Mouse (Mus musculus): ENCODE results near the gene Cacng2. TPM values are rescaled to one million over a fixed set of nuclear protein-coding genes. Genes with fewer than 3 reads are reported as not detected.
A peak's percentile ranks its signal among the peaks of the same experiment; 100 is the strongest.

Gene Cacng2
- total RNA-seq, 1 experiment from 2014 or later: not detected

- ATAC-seq (ENCODE audit: extremely low read depth, insufficient number of reproducible peaks, low FRiP score, poor library complexity, severe bottlenecking): no peak
Measured at GRCm38 (mm10) chr15:77965117-77965528, 154.7 kb downstream of the Cacng2 start.

GRCm38 (mm10) chr15:77962447-77962846, 157.4 kb downstream of the Cacng2 start:
- no peak for ATAC-seq (ENCODE audit: extremely low read depth, insufficient number of reproducible peaks, low FRiP score, poor library complexity, severe bottlenecking)

- no peak for ATAC-seq (ENCODE audit: extremely low read depth, insufficient number of reproducible peaks, low FRiP score, poor library complexity, severe bottlenecking)
Measured at GRCm38 (mm10) chr15:77960693-77961092, 159.1 kb downstream of the Cacng2 start.

- ATAC-seq (ENCODE audit: extremely low read depth, insufficient number of reproducible peaks, low FRiP score, poor library complexity, severe bottlenecking): no peak
Measured at GRCm38 (mm10) chr15:77958071-77958470, 161.8 kb downstream of the Cacng2 start.

GRCm38 (mm10) chr15:77957625-77958024, 162.2 kb downstream of the Cacng2 start:
- ATAC-seq (ENCODE audit: extremely low read depth, insufficient number of reproducible peaks, low FRiP score, poor library complexity, severe bottlenecking): no peak

- peak; percentile 81 for ATAC-seq (ENCODE audit: extremely low read depth, insufficient number of reproducible peaks, low FRiP score, poor library complexity, severe bottlenecking)
Measured at GRCm38 (mm10) chr15:77956404-77956901, 163.4 kb downstream of the Cacng2 start, which contains the start of gene Foxred2. TSS of gene Foxred2 (minus strand) at chr15:77956722.

- ATAC-seq (ENCODE audit: extremely low read depth, insufficient number of reproducible peaks, low FRiP score, poor library complexity, severe bottlenecking): no peak
Measured at GRCm38 (mm10) chr15:77955440-77956403, 164.1 kb downstream of the Cacng2 start.

GRCm38 (mm10) chr15:77954362-77954761, 165.5 kb downstream of the Cacng2 start:
- no peak for ATAC-seq (ENCODE audit: extremely low read depth, insufficient number of reproducible peaks, low FRiP score, poor library complexity, severe bottlenecking)

GRCm38 (mm10) chr15:77952921-77953320, 166.9 kb downstream of the Cacng2 start:
- ATAC-seq (ENCODE audit: extremely low read depth, insufficient number of reproducible peaks, low FRiP score, poor library complexity, severe bottlenecking): no peak

GRCm38 (mm10) chr15:77949061-77949460, 170.8 kb downstream of the Cacng2 start:
- no peak for ATAC-seq (ENCODE audit: extremely low read depth, insufficient number of reproducible peaks, low FRiP score, poor library complexity, severe bottlenecking)

- peak; percentile 89 for ATAC-seq (ENCODE audit: extremely low read depth, insufficient number of reproducible peaks, low FRiP score, poor library complexity, severe bottlenecking)
Measured at GRCm38 (mm10) chr15:77945711-77946110, 174.1 kb downstream of the Cacng2 start.

Other genes starting within 250 kb of the Cacng2 start
- 22.2 and 25.7 TPM in 2 replicates for gene Txn2, start 191.0 kb downstream of the Cacng2 start, total RNA-seq (2017)
- 6.9 and 8.1 TPM in 2 replicates for gene Foxred2, start 163.3 kb downstream of the Cacng2 start, total RNA-seq (2017)
- 114 and 115 TPM in 2 replicates for gene Eif3d, start 149.2 kb downstream of the Cacng2 start, total RNA-seq (2017)
- 5.5 and 7.6 TPM in 2 replicates for gene Ift27, start 54.1 kb upstream of the Cacng2 start, total RNA-seq (2017)
- gene Pvalb, start 86.4 kb upstream of the Cacng2 start, total RNA-seq (2017): not detected in 2 replicates
- 225 and 254 TPM in 2 replicates for gene Ncf4, start 124.8 kb upstream of the Cacng2 start, total RNA-seq (2017)
- 7.3 and 8.1 TPM in 2 replicates for gene Csf2rb2, start 185.7 kb upstream of the Cacng2 start, total RNA-seq (2017)
- 214 and 217 TPM in 2 replicates for gene Csf2rb, start 205.7 kb upstream of the Cacng2 start, total RNA-seq (2017)